Mouse (Mus musculus) v-Abl transformed pro-B cells (cell line): ENCODE results near the gene Fbxl13.

Experiments used
- in situ Hi-C, 2 experiments: fragments of 400-800 bp; cut with MboI; formaldehyde crosslinking; loops; one replicate each; pipeline ENCODE4 v1.15.1; 2025; ENCODE audit not compliant: unreplicated experiment in 2 of 2

Fbxl13 gene

DNA sequence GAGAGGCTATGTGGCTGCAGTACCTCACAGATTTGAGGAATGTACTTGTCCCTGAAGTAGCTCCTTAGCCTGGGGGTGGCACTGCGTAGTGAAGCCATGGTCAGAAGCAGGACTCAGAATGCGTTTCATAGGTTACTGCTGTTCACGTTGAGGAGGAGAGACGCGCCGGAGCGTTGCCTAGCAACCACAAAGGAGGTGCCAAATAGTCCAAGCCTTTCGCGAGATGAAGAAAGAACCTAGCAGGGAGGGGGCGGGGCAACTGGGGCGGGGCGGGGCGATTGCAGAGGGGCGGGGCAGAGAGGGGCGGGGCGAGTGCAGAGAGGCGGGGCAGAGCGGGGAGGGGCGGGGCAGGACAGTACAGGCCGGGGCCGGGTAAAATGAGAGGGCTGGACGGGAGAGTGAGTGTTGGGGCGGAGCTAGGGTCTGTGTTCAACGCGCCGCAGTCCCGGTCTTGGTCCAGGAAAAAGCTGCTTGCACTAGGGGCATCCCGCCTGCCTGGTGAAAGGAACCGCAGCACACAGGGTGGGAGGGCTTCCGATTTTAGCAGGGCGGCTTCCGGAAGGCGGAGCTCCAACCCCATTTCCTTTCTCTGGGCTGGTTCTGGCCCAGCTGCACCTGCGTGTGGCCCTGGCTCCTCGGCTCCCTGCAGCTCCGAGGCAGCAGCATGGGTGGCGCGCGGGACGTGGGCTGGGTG, at the start of gene Fbxl13, which contains the start of gene Armc10:
TSS of gene Fbxl13 (minus strand) at position 196 of the 694 bp plus-strand sequence.
TSS of gene Armc10 (plus strand) at position 375 of the 694 bp plus-strand sequence.
- in situ Hi-C loops: loop anchor here in 1 of 2 experiments (10.0 kb wide), 1 partner anchor 591 kb away; the partner anchor contains the start of gene Ptpn12

DNA sequence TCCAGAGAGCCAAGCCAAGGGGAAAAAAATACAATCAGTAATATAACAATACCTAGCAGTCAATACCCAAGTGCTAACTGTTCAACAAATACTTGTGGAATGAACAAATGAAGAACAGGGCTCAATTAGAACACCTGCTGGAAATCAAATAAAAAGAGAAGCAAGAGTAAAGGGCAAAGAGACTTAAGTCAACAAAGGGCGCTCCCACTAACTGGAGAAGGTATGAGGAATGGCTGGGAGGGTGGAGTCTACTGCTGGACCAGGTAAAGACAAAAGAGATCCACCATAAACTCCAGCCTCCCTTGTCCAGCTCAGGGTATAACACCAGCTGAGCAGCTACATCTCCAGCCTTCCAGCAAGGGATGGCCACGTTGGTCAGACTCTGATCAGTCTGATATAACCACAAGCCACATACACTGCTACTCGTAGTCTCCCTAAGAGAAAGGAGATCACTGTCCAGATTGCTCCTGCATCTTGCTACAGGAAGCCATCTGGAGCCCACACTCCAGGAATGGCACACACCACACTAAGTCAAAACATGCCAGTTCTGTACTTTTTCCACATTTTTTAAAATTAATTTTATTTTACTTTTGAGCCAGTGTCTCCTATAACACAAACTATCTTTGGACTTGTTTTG, 49.5 kb upstream of the Fbxl13 start:
- in situ Hi-C loops: loop anchor here in 1 of 2 experiments (5.0 kb wide), 1 partner anchor 33 kb away; no protein-coding TSS in a partner anchor

DNA sequence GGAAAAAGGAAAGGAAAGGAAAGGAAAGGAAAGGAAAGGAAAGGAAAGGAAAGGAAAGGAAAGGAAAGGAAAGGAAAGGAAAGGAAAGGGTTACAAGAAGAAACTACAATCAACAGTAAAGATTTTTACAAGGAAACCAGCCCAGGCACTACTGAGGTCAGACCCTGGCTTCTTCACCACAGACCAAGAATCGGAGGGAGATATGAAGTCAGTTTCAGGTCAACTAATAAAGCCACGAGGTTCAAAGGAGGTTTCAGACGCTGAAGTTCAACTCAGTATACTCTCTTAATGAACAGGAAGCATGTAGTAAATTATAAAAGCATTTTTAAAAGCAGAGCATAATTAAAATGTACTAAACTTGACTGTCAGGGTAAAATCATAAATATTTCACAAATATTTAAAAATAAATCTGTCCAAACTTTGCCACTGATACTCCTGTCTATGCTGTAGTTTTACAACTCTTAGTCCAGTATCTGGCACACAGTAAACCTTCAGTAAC, 48.0 kb upstream of the Fbxl13 start:
- in situ Hi-C loops: no loop called here

DNA sequence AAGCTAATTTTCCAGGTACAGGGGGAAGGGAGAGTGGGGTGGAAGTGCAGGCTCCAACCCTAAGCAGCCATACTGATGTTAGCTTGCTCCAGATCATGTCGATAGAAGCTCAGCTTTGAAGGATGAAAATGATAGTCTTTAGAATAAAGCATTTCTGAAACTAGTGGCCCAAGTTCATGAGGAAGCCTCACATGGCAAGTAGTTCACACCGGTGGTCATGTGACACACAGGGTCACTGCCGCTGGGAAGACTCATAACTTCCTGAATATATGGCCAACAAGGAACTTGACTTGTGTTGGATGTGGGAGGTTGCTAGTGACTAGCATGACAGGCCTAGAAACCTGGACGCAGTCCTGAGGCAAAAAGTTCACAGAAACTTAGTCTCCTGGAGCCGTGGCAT, 46.8 kb upstream of the Fbxl13 start:
- in situ Hi-C loops: no loop called here

DNA sequence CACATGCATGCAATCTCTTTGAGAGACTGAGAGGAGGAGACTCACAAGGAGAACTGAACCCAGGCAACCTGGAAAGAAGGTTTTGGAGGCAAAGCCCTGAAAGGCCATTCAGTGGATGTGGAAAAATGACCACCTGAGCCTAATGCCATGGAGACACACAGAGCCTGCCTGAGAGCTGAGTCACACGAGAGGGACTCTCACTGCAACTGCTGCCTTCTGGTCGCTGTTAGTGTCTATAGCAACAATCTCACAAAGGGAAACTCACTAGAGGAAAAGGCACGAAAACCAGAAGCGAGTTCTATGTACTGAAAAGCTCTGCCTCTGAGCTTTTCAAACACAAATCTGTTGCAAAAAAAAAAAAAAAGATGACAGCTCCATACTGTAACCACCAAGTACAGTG, 41.6 kb upstream of the Fbxl13 start:
- in situ Hi-C loops: no loop called here

DNA sequence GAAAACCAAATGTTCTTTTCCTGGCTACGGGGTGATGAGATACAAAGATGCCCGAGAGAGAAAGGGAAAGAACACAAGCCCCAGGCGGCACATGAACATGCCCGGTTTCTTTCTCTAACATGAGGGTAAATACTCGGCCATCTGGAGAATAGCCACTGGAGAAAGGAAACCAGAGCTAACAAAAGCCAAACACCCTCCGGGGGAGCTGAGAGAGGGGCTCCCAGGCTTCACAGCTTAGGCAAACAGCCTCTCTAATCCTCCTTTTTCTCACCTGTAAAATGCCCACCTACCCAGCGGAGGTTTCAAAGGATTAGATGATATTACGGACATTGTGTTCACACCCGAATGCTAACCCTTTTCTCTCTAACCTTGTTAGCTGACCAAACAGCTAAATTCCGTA, 39.6 kb upstream of the Fbxl13 start:
- in situ Hi-C loops: no loop called here

DNA sequence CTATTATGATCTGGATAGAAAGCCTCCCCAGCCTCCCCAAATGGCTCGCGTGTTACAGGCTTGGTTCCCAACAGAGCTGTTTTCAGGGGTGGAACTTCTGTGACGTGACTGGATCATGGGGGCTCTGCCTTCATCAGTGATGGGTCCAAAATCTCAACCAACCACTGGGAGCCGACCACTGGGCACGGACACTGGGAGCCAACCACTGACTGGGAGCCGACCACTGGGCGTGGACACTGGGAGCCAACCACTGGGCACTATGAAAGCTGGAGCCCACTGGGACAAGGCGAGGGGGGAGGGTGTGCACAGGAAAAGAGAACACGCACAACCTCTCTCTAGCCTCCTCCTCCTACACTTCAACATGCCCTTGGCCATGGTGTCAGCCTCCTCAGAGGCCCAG, 38.4 kb upstream of the Fbxl13 start:
- in situ Hi-C loops: no loop called here

DNA sequence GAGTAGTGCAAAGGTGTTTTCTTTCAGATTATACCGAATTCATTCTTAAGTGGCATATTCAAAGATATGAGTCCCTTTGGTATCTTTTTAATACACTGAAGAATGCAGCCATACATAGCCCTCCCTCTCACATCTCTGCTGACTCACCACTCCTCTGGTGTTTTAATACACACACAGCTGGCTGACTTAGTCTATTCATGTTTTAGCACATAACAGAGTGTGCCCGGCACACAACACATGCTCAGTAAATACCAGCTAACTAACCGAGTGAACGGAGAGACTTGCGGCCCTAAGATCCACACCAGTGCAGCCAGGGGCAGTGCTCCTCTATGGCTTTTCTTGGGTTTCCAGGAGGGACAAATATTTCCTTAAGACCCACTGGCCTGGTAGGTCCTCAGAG, 35.5 kb upstream of the Fbxl13 start:
- in situ Hi-C loops: no loop called here

DNA sequence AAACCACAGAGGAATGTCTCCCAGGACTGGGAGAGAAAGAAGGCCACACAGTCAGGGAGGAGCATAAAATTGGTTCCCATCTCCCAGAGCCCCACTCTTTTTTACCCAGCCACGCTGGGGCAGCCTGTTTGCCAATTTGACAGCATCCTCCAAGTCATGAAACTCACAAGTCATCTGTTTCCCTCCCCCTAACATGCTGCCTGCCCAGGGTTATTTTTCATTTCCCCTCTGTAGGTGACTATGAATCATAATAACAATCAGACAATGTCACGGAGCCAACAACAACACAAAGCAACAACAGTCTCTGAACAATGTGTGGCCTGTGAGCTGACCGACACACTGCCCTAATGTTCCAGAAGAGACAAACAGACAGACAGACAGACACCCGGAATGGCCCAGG, 34.6 kb upstream of the Fbxl13 start:
- in situ Hi-C loops: no loop called here

DNA sequence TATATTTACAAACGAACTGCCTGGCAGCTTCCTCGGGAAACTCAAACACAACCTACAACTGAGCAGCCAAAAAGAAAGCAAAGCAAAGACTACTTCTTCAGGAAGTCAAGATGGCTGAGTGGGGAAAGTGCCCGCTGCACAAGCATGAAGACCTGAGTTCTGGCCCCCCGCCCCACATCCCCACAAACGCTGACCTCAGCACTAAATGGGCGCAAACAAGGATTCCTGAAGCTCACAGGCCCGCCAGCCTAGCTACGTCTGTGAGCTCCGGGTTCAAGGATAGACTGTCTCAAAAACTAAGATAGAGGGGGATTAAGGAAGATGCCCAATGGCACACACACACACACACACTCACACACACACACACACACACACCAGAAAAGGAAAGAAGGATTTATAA, 32.9 kb upstream of the Fbxl13 start:
- in situ Hi-C loops: no loop called here

DNA sequence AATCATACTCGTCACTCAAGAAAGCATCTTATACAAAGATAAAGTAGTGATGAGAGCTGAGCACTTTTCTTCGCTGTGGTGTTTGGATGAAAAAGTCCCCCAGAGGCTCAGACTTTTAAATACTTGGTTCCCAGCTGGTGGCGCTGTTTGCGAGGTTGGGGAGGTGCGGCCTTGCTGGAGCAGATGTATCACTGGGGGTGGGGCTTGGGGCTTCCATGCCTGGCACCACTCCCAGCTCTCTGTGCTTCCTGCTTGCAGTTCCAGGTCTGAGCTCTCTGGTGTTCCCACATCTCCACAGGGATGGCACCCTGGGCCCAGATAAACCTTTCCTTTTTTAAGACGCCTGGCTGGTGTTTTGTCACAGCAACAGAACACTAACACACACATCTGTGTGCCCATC, 32.5 kb upstream of the Fbxl13 start:
- in situ Hi-C loops: no loop called here

DNA sequence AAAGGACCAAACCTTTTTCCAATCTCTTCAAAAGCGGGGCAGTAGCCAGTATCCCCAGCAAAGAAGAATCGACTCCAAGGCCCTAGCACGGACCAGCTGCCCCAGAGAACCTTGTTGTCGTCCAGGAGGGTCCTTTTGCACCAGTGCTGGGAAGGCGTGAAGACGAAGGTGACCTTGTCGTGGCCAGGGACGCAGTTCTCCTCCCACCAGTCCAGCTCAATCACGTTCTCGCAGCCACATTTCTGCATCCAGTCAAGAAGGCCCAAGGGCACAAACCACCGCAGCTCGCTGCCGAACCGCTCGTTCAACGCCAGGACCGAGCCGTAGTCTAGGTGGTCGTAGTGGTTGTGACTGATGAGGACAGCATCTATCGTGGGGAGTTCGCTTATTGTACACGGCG, 30.1 kb upstream of the Fbxl13 start:
- in situ Hi-C loops: no loop called here

DNA sequence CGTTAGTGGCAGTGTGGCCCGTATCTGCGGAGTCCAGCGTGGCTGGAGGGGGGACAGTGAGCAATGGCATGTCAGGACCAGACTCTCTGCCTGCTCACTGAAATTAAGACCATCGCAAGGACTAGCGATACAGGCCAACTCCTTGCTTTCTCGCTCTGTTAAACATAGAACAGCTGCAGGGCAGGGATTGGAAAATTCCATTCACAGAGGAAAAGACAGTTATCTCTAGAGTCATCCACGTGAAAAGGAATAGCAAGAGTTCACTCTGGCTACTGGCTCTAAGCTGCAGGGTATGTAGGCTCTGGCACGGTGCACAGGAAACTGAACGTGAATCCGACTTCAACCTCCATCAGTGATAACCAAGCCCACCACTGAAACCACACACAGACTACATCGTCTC, 29.6 kb upstream of the Fbxl13 start:
- in situ Hi-C loops: no loop called here

DNA sequence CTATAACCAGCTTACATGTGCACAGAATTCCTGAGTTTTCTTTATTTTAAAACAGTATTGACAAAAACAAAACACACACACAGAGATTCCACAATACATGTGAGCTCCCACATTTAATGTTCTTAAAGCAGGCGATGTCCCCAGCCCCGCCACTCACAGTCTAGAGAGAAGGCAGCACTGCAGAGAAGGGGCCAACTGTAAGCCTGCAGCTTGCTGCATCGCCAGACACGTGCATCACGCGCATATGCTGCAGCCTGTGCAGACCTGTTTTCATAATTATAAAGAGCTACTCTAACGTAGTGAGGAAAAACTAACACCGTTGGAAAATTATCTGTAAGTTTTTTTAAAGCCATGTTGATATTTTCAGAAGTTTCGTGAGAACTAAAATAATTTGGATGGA, 28.3 kb upstream of the Fbxl13 start:
- in situ Hi-C loops: loop anchor here (25.0 kb wide), 2 partner anchors 864 to 1564 kb away; no protein-coding TSS in a partner anchor

DNA sequence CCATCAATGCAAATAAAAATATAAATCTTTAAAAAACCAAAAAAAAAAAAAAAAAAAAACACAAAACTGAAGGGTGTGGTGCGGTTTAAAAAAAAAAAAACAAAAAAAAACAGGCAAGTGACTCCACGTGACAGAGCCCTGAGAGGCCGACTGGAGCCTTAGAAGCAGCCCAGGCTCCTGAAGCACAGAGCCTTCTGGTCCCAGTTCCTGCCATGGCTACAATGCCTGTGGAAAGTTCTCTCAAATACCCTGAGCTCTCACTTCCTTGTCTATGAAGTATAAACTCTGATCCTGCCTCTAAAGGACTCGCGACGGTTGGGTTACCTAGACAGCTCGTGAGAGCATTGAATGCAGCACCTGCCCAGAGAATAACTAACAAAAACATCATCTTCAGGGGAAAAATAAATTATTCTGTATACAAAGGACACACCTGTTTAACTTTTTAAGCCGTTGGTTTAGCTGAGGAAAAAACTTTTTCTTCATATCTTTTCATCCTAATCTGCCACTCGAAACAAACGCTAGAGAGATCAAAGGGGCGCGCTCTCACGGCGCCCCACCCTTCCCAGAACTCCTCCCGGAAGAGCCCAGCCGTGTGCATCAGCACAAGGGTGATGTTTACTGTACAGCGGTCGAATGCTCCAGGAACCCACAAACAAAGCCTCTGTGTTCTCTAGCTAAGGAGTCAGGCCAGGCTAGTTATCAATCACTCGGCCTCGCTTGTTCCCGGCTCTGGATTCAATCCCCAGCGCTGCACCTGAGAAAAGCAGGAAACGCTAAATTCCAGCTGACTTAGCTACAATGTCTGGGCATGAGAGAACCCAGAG, 27.6 kb upstream of the Fbxl13 start:
- in situ Hi-C loops: loop anchor here (25.0 kb wide), 2 partner anchors 864 to 1564 kb away; no protein-coding TSS in a partner anchor

DNA sequence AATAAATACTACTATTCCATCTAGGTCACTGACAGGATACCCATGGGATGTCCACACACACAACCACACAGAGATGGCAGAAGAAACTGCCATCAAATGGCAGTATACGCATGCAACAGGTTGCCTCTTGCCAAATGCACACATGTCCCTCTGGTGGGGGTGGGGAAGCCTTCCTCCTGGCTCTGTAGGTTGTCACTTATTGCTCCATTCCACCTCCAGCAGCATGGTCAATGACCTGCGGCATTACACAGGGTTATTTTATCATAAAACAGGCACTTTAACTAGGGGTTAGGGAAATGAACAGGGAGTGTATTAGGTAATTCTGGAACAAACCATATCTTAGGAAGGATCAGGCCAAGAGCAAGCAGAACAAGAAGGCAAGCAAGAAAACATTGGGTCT, 23.9 kb upstream of the Fbxl13 start:
- in situ Hi-C loops: loop anchor here (25.0 kb wide), 2 partner anchors 868 to 1568 kb away; no protein-coding TSS in a partner anchor

DNA sequence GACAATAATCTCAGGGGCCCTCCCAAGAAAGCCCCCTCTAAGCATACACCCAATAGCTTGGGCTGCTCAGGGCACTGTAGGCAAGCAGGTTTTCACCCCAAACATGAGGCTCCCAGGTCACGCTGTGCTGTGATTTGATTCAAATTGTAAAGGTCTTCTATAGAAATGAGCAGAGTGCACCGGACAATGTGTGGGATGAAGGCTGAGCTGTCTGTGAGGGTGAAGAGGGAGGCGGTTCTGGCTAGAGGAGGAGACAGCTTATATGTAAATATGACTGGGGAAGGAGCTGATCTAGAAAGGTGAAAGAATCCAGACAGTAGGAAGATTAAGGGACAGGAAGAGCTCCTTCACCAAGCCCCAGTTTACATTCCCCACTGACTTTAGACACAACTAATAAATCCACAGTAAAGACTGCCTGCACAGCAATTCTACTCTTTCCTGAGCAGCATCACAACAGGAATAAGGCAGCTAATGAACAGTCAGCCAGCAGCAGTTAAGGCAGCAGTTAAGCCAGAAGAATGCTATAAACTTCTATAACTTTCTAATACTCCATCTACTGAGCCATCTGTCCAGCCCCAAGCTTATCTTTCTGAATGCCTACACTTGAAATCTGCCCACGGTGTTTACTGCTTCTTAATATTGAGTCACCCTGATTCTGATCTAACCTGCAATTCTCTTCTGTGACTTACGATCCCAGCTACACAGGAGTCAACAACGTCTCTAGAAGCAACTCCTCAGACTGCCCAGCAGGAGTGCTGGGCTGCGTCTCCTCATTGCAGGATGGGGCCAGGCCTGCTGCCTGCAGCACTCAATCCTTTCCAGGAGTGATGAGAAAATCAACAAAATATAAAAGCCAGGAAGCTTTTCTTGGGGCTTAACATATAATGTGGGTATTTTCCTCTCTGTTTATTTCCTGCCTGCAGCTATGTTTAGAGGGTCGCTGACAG, 22.0 kb upstream of the Fbxl13 start:
- in situ Hi-C loops: loop anchor here (25.0 kb wide), 2 partner anchors 870 to 1570 kb away; no protein-coding TSS in a partner anchor

DNA sequence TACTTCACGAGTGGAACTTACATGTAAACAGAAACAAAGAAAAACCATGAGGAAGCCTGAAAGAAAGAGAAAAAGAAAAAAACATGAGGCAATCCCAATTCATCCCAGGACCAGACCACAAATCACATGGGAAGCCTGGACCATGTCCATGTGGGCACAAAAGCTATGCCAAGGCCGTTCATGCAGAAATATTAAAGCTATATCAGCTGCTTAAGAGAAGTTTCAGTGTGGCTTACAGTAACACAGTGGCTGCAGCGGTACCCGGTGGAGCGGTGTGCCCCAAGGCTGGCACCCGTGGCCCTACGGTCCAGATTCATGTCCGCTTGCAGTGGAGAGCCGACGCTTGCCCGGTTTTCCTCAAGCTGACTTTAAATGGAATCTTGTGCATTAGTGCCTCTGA, 17.6 kb upstream of the Fbxl13 start:
- in situ Hi-C loops: loop anchor here (5.0 to 25.0 kb wide), 3 partner anchors 34 to 1574 kb away; no protein-coding TSS in a partner anchor

DNA sequence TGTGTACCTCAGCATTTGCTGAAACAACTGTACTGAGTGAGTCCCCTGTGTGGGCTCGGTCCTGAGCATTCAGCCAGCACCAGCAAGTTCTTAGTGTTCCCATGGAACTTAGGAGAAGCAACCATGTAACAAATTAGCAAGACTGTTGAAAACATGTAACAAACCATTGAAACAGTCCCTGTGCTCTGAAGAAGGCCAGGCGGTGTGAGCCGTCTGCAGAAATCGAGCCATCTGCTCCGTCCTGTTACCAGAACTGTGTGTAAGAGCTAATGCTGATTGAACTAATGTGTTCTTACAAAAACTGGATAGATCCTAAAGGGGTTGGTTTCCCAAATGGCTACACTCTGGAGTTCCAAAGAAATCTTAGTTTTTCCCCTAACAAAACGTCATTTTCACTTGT, 15.4 kb upstream of the Fbxl13 start:
- in situ Hi-C loops: loop anchor here (5.0 to 25.0 kb wide), 3 partner anchors 36 to 1576 kb away; no protein-coding TSS in a partner anchor
